ENCODE assay signal across 23 mouse cellular contexts in the genomic region with DNA sequence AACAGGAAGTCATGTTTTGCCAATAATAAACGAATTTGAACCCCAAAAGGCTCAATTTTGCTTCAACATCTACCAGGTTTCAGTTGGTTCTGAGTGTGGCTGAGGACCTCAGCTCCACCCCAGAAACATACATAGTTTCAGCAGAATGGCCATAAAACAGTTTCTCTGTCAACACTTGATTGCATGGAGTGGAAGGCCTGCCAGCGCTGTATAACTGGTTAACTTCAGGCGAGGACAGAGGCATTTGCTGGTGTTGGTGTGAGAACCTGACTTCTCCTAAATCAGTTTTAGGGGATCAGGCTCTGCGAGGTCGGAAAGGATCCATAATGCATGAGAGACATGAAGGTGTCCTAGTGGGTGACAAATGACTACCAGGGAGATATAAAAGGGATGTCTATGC. TPM values are rescaled to one million over a fixed set of nuclear protein-coding genes. Genes with fewer than 3 reads are reported as not detected.
DNase-seq lines count a peak whose midpoint lies in the region; ATAC-seq and TF ChIP-seq lines count a peak whose summit lies in the region.
"Had no signal": no experiment of that assay in that cellular context is flagged by ENCODE, and none has a peak within 500 bp of the region (broad histone marks: within the 10 kb centered on the region; RNA-seq: fewer than 3 reads in every experiment).

No protein-coding gene starts in this region.

- H3K79me2 ChIP-seq in heart, adult 2 months (replicated peaks; ENCODE audit: control insufficient read depth, insufficient read depth, low read length): no peaks in the 10 kb centered on the region

- DNase-seq in heart, adult 11 months: peak; percentile 53
- no peak for DNase-seq in heart, adult 2 months
- DNase-seq in intestine, embryonic 14.5 days (ENCODE audit: low spot score): no peak
- no peak for DNase-seq in lung, postnatal 4 days
- DNase-seq in lung, postnatal 0 days (ENCODE audit: low spot score): peak; percentile 32
- DNase-seq in lung, adult 2 months: no peak
- DNase-seq: adrenal gland, adult 2 months; adrenal gland, adult 8-10 months; adrenal gland, postnatal 10 days; adrenal gland, postnatal 14 days; adrenal gland, postnatal 25 days; adrenal gland, postnatal 36 days; B cell, adult 2 months; cerebellum, adult 11 months; cerebellum, adult 11-12 months had no signal

- no peak overlapping the region for H3K4me2 ChIP-seq in intestine, embryonic 14.5 days (ENCODE audit: low read length)
- no peak overlapping the region for H3K4me2 ChIP-seq in intestine, postnatal 0 days (replicated peaks; ENCODE audit: low read depth)
- no peak overlapping the region for H3K4me2 ChIP-seq in lung, embryonic 16.5 days (ENCODE audit: low read depth, low read length)
- H3K4me2 ChIP-seq in lung, postnatal 0 days (replicated peaks; ENCODE audit: low read depth, low read length): no peak overlapping the region

- H3K4me1 ChIP-seq in heart, adult 2 months (ENCODE audit: control insufficient read depth, insufficient read depth, low read length): no peaks in the 10 kb centered on the region
- H3K4me1 ChIP-seq in intestine, embryonic 14.5 days (replicated peaks; ENCODE audit: control insufficient read depth, insufficient read depth, low read length): peaks cover 8% of the 10 kb centered on the region; the same call in 1 of the 2 replicates
- no peaks in the 10 kb centered on the region for H3K4me1 ChIP-seq in intestine, postnatal 0 days (replicated peaks; ENCODE audit: control insufficient read depth, insufficient read depth, low read length)
- H3K4me1 ChIP-seq in lung, embryonic 16.5 days (replicated peaks; ENCODE audit: control insufficient read depth, insufficient read depth, low read length): no peaks in the 10 kb centered on the region; the same call in 1 of the 2 replicates
- peaks cover 2% of the 10 kb centered on the region; the same call in 1 of the 2 replicates for H3K4me1 ChIP-seq in lung, postnatal 0 days (ENCODE audit: insufficient read depth, low read depth, low read length)
- no peaks in the 10 kb centered on the region for H3K4me1 ChIP-seq in lung, adult 2 months (ENCODE audit: control insufficient read depth, insufficient read depth, low read length)

- TF ChIP-seq POLR2A in heart, adult 2 months (IDR thresholded peaks at IDR 0.05; ENCODE audit: insufficient read depth, low read depth, low read length): no peak
- TF ChIP-seq POLR2A in lung, adult 2 months (IDR thresholded peaks at IDR 0.05; ENCODE audit: borderline replicate concordance, extremely low read depth, low read depth, low read length): no peak

- 72% methylated on average over 5 of the region's 5 CpGs for WGBS in heart, adult 2 months
- WGBS in intestine, embryonic 14.5 days: 45% methylated on average over 5 of the region's 5 CpGs
- WGBS in intestine, postnatal 0 days: 53% methylated on average over 5 of the region's 5 CpGs
- 55% methylated on average over 5 of the region's 5 CpGs for WGBS in lung, embryonic 16.5 days
- WGBS in lung, postnatal 0 days: 46% methylated on average over 5 of the region's 5 CpGs
- 61% methylated on average over 5 of the region's 5 CpGs for WGBS in lung, adult 2 months

- H3K9ac ChIP-seq in heart, adult 2 months (ENCODE audit: low read depth, low read length): no peak overlapping the region
- no peak overlapping the region for H3K9ac ChIP-seq in intestine, embryonic 14.5 days (ENCODE audit: low read length)
- H3K9ac ChIP-seq in intestine, postnatal 0 days (ENCODE audit: low read depth, low read length): no peak overlapping the region
- H3K9ac ChIP-seq in lung, embryonic 16.5 days (ENCODE audit: low read length): no peak overlapping the region
- no peak overlapping the region for H3K9ac ChIP-seq in lung, postnatal 0 days (replicated peaks; ENCODE audit: low read depth)

- TF ChIP-seq CTCF in heart, adult 2 months (IDR thresholded peaks at IDR 0.05): no peak
- no peak for TF ChIP-seq CTCF in intestine, postnatal 0 days (IDR thresholded peaks at IDR 0.05; ENCODE audit: low read depth)
- no peak for TF ChIP-seq CTCF in lung, postnatal 0 days (IDR thresholded peaks at IDR 0.05)
- TF ChIP-seq CTCF in lung, adult 2 months (IDR thresholded peaks at IDR 0.05; ENCODE audit: insufficient read depth, low read length): no peak

- H3K9me3 ChIP-seq in intestine, embryonic 14.5 days (ENCODE audit: control insufficient read depth, low read length): no peaks in the 10 kb centered on the region
- no peaks in the 10 kb centered on the region for H3K9me3 ChIP-seq in intestine, postnatal 0 days (ENCODE audit: control insufficient read depth)
- H3K9me3 ChIP-seq in lung, embryonic 16.5 days (ENCODE audit: control insufficient read depth, low read length): no peaks in the 10 kb centered on the region
- H3K9me3 ChIP-seq in lung, postnatal 0 days (ENCODE audit: low read length): no peaks in the 10 kb centered on the region
- H3K9me3 ChIP-seq: G1E had no signal

- intact Hi-C loops in heart, adult 2 months (cut with DNase I): no loop called here

- H3K4me3 ChIP-seq in heart, adult 2 months: no peak overlapping the region
- no peak overlapping the region for H3K4me3 ChIP-seq in intestine, embryonic 14.5 days (ENCODE audit: low read depth, low read length)
- no peak overlapping the region for H3K4me3 ChIP-seq in intestine, postnatal 0 days (ENCODE audit: low read depth, low read length)
- H3K4me3 ChIP-seq in lung, embryonic 16.5 days (ENCODE audit: low read length): no peak overlapping the region
- H3K4me3 ChIP-seq in lung, postnatal 0 days (ENCODE audit: low read depth, low read length): no peak overlapping the region
- no peak overlapping the region for H3K4me3 ChIP-seq in lung, adult 2 months (replicated peaks; ENCODE audit: extremely low read depth, low read depth, low read length)

- no peak overlapping the region for H3K27ac ChIP-seq in heart, adult 2 months
- H3K27ac ChIP-seq in intestine, embryonic 14.5 days (ENCODE audit: low read depth): peak overlapping the region; percentile 13; the same call in 1 of the 2 replicates
- H3K27ac ChIP-seq in intestine, postnatal 0 days (ENCODE audit: low read depth, low read length): no peak overlapping the region
- no peak overlapping the region for H3K27ac ChIP-seq in lung, embryonic 16.5 days (ENCODE audit: low read length)
- no peak overlapping the region for H3K27ac ChIP-seq in lung, postnatal 0 days (ENCODE audit: low read length)

- no peaks in the 10 kb centered on the region for H3K36me3 ChIP-seq in heart, adult 2 months (ENCODE audit: control insufficient read depth, insufficient read depth, low read length)
- no peaks in the 10 kb centered on the region for H3K36me3 ChIP-seq in intestine, embryonic 14.5 days (ENCODE audit: control insufficient read depth, insufficient read depth, low read length)
- no peaks in the 10 kb centered on the region for H3K36me3 ChIP-seq in intestine, postnatal 0 days (ENCODE audit: control insufficient read depth, insufficient read depth)
- no peaks in the 10 kb centered on the region for H3K36me3 ChIP-seq in lung, embryonic 16.5 days (ENCODE audit: control insufficient read depth, insufficient read depth, low read length)
- H3K36me3 ChIP-seq in lung, postnatal 0 days (ENCODE audit: insufficient read depth, low read length): no peaks in the 10 kb centered on the region
- H3K36me3 ChIP-seq: G1E had no signal

- ATAC-seq in intestine, embryonic 14.5 days (replicated peaks; ENCODE audit: low FRiP score, low TSS enrichment, low read depth): no peak
- no peak for ATAC-seq in intestine, postnatal 0 days
- peak; percentile 52; the same call in 1 of the 2 replicates for ATAC-seq in lung, embryonic 16.5 days (ENCODE audit: low read depth)
- ATAC-seq in lung, postnatal 0 days: no peak
- ATAC-seq: activated CD4-positive, CD25-positive, alpha-beta regulatory T cell, adult 4 months; CD4-positive, CD25-positive, alpha-beta regulatory T cell, adult 4 months; Patski had no signal

- TF ChIP-seq EP300 in heart, adult 2 months (IDR thresholded peaks at IDR 0.05; ENCODE audit: insufficient read depth, low read depth, low read length): no peak
- no peak for TF ChIP-seq EP300 in lung, postnatal 0 days (IDR thresholded peaks at IDR 0.05)

- no peaks in the 10 kb centered on the region for H3K27me3 ChIP-seq in heart, adult 2 months (ENCODE audit: control insufficient read depth, insufficient read depth, low read length)
- no peaks in the 10 kb centered on the region for H3K27me3 ChIP-seq in intestine, embryonic 14.5 days (replicated peaks; ENCODE audit: control insufficient read depth, insufficient read depth, low read length)
- H3K27me3 ChIP-seq in intestine, postnatal 0 days (replicated peaks; ENCODE audit: control insufficient read depth, insufficient read depth, low read length): no peaks in the 10 kb centered on the region
- H3K27me3 ChIP-seq in lung, embryonic 16.5 days (ENCODE audit: control insufficient read depth, insufficient read depth, low read depth, low read length): no peaks in the 10 kb centered on the region
- H3K27me3 ChIP-seq in lung, postnatal 0 days (replicated peaks; ENCODE audit: insufficient read depth, low read length): no peaks in the 10 kb centered on the region
- H3K27me3 ChIP-seq: CH12.LX had no signal

RNA-seq across cellular contexts. Expression of gene Hps1, which starts 30.4 kb away (rescaled TPM):
- 1 to 10 TPM; 1.6 to 1.7 TPM for total RNA-seq in heart, adult 2 months (2021)
- polyA plus RNA-seq in heart, adult 2 months (2012; rRNA removed): 2.6 and 6.6 TPM in 2 replicates
- 12.5 and 14.0 TPM in 2 replicates for polyA plus RNA-seq in intestine, embryonic 14.5 days (2014; fragmentation: Nextera tagmentation; extraction: Ambion mirVana)
- 14.9 and 15.6 TPM in 2 replicates for polyA plus RNA-seq in intestine, postnatal 0 days (2015; fragmentation: Nextera tagmentation; extraction: Ambion mirVana)
- 16.8 and 17.1 TPM in 2 replicates for polyA plus RNA-seq in lung, embryonic 16.5 days (2015; fragmentation: Nextera tagmentation; extraction: Ambion mirVana)
- 8.0 and 8.8 TPM in 2 replicates for polyA plus RNA-seq in lung, postnatal 0 days (2015; fragmentation: Nextera tagmentation; extraction: Ambion mirVana)
- 16.6 and 18.9 TPM in 2 replicates for polyA plus RNA-seq in lung, adult 2 months (2012; rRNA removed)

RNA-seq across cellular contexts. Expression of gene Pyroxd2, which starts 57.6 kb away (rescaled TPM):
- 1 to 10 TPM; 3.9 to 4.4 TPM for total RNA-seq in heart, adult 2 months (2021)
- polyA plus RNA-seq in heart, adult 2 months (2012; rRNA removed): 4.6 and 4.7 TPM in 2 replicates
- polyA plus RNA-seq in intestine, embryonic 14.5 days (2014; fragmentation: Nextera tagmentation; extraction: Ambion mirVana): 3.5 and 3.6 TPM in 2 replicates
- 13.8 and 16.1 TPM in 2 replicates for polyA plus RNA-seq in intestine, postnatal 0 days (2015; fragmentation: Nextera tagmentation; extraction: Ambion mirVana)
- 6.7 and 6.9 TPM in 2 replicates for polyA plus RNA-seq in lung, embryonic 16.5 days (2015; fragmentation: Nextera tagmentation; extraction: Ambion mirVana)
- 3.8 and 4.3 TPM in 2 replicates for polyA plus RNA-seq in lung, postnatal 0 days (2015; fragmentation: Nextera tagmentation; extraction: Ambion mirVana)
- 5.0 and 5.4 TPM in 2 replicates for polyA plus RNA-seq in lung, adult 2 months (2012; rRNA removed)
- total RNA-seq: CH12.LX, ES-E14 had no signal

Comparison
In these comparisons a context has a peak if more than half of its experiments do, and no peak if none do; other contexts are left out.
1. DNase-seq: peak in heart, adult 11 months (single experiment) and lung, postnatal 0 days (single experiment); none in heart, adult 2 months (0 of 2), intestine, embryonic 14.5 days (single experiment), lung, postnatal 4 days (0 of 2) and lung, adult 2 months (single experiment).